ENCODE assay signal across 8 mouse cellular contexts in the genomic region with DNA sequence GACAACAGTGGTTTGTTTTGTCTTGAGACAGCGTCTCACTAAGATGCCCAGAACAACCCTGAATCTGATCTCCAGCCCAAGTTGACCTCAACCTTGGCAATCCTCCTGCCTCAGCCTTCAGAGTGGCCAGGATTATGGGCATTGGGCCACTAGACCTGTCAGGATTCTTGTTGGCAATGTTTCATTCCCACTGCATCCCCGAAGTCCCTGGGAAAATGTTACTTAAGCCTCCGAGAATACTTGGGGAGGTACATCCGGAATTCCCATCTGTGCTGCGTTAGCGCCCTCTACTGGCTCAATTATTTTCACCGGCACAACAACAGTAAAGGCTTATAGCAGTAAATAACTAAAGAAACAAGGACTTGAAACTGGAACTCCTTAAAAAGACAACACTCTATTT.
DNase-seq lines count a peak whose midpoint lies in the region; ATAC-seq and TF ChIP-seq lines count a peak whose summit lies in the region.
"Had no signal": no experiment of that assay in that cellular context is flagged by ENCODE, and none has a peak within 500 bp of the region (broad histone marks: within the 10 kb centered on the region; RNA-seq: fewer than 3 reads in every experiment).

No protein-coding gene starts in this region.

- 0 out of 2 replicates have a peak, but pooled peaks have one; percentile 54 for ATAC-seq in common myeloid progenitor, adult 5-6 weeks (replicated peaks; ENCODE audit: low read depth, poor library complexity, severe bottlenecking)

- no peak overlapping the region for H3K27ac ChIP-seq in ES-Bruce4 (ENCODE audit: insufficient read depth, low read length)

- peak; percentile 52 for TF ChIP-seq CTCF in ES-Bruce4 (IDR thresholded peaks at IDR 0.05; ENCODE audit: low read depth, low read length)

- no peak for TF ChIP-seq POLR2A in ES-Bruce4 (IDR thresholded peaks at IDR 0.05; ENCODE audit: insufficient read depth, low read length)

- H3K9me3 ChIP-seq in ES-Bruce4 (replicated peaks; ENCODE audit: control insufficient read depth, insufficient read depth, low read length, poor library complexity, severe bottlenecking): no peaks in the 10 kb centered on the region
- H3K9me3 ChIP-seq: megakaryocyte, embryonic 14.5 days had no signal

- no peak for TF ChIP-seq EP300 in ES-Bruce4 (IDR thresholded peaks at IDR 0.05; ENCODE audit: insufficient read depth, low read depth, low read length)

- H3K4me3 ChIP-seq in ES-Bruce4 (ENCODE audit: low read depth, low read length): no peak overlapping the region
- H3K4me3 ChIP-seq: megakaryocyte, embryonic 14.5 days had no signal

- no peak overlapping the region for H3K9ac ChIP-seq in ES-Bruce4 (ENCODE audit: low read depth, poor library complexity, severe bottlenecking)

- no peaks in the 10 kb centered on the region for H3K36me3 ChIP-seq in ES-Bruce4 (ENCODE audit: control insufficient read depth, insufficient read depth, low read length, poor library complexity, severe bottlenecking)

- H3K4me1 ChIP-seq in ES-Bruce4 (ENCODE audit: control insufficient read depth, insufficient read depth, low read length): no peaks in the 10 kb centered on the region
- H3K4me1 ChIP-seq: megakaryocyte, embryonic 14.5 days had no signal

- DNase-seq in adipocyte (ENCODE audit: low spot score): peak; percentile 87
- peak; percentile 53 to 62 for DNase-seq in gastrocnemius, postnatal 36 days
- DNase-seq in layer of hippocampus, adult 8-10 months (ENCODE audit: low spot score in 2 of 2): peak; percentile 57 to 91
- peak; percentile 86 for DNase-seq in lung, postnatal 14 days
- peak; percentile 5 to 16 for DNase-seq in spleen, postnatal 36 days (ENCODE audit: low spot score in 2 of 2)

- H3K27me3 ChIP-seq in ES-Bruce4 (ENCODE audit: control insufficient read depth, insufficient read depth, low read length, poor library complexity, severe bottlenecking): no peaks in the 10 kb centered on the region

- intact Hi-C loops in gastrocnemius, postnatal 36 days (cut with DNase I): loop anchor here (2.0 kb wide), 1 partner anchor 616 kb away; no protein-coding TSS in a partner anchor

Comparison
In these comparisons a context has a peak if more than half of its experiments do, and no peak if none do; other contexts are left out.
1. DNase-seq: peak in every context shown above with its lines; median percentile 87 in adipocyte; 86 in lung, postnatal 14 days; 74 in layer of hippocampus, adult 8-10 months; 58 in gastrocnemius, postnatal 36 days; 10 in spleen, postnatal 36 days.